Comparison of ENCODE assay signal across 15 mouse cellular contexts in the genomic region with DNA sequence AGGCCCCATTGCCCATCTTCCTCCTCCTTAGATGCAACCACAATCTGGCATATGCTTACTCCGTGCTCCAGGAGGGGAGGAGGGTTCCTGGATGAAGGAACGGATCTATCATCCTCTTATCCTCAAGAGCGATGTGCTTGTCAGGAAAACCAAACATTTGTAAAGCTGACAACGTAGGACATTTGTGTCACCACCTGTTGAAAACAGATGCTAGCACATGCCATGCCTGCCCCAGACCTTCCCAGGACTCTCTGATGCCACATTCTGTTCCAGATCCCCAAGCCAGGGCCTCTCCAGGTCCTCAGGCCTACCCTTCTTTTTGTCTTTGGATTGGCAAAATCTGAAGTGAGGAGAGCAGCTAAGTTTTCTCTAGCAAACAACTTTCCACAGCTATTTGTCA.
DNase-seq lines count a peak whose midpoint lies in the region; TF ChIP-seq lines count a peak whose summit lies in the region.
"Had no signal": no experiment of that assay in that cellular context is flagged by ENCODE, and none has a peak within 500 bp of the region (broad histone marks: within the 10 kb centered on the region; RNA-seq: fewer than 3 reads in every experiment).

No protein-coding gene starts in this region.

- H3K79me2 ChIP-seq in myocyte (ENCODE audit: control insufficient read depth, insufficient read depth), result no peaks in the 10 kb centered on the region

- no peak for TF ChIP-seq POLR2A in myocyte (IDR thresholded peaks at IDR 0.05; ENCODE audit: insufficient read length, low read depth)
- no peak for TF ChIP-seq POLR2A in kidney, adult 2 months (IDR thresholded peaks at IDR 0.05; ENCODE audit: low read depth, low read length)

- no peak overlapping the region for H3ac ChIP-seq in myocyte (ENCODE audit: control insufficient read depth, insufficient read length)

- no peak overlapping the region for H3K4me3 ChIP-seq in myocyte
- H3K4me3 ChIP-seq in kidney, adult 2 months (ENCODE audit: insufficient read depth, low read depth, low read length), result no peak overlapping the region

- TF ChIP-seq CTCF in kidney, adult 2 months (conservative IDR thresholded peaks at IDR 0.05; ENCODE audit: insufficient read depth, insufficient read length, low read depth, low read length), result no peak

- 91% methylated on average over 4 of the region's 4 CpGs for WGBS in kidney, adult 2 months

- DNase-seq in kidney, adult 2 months, result no peak
- DNase-seq: adrenal gland, adult 2 months; adrenal gland, adult 8-10 months; adrenal gland, postnatal 10 days; adrenal gland, postnatal 14 days; adrenal gland, postnatal 25 days; adrenal gland, postnatal 36 days; B cell, adult 2 months; cerebellum, adult 11 months; cerebellum, adult 11-12 months; cerebellum, adult 18-20 months; cerebellum, adult 2 months had no signal

- no peaks in the 10 kb centered on the region for H3K27me3 ChIP-seq in myocyte (ENCODE audit: control insufficient read depth, insufficient read depth, insufficient read length)
- H3K27me3 ChIP-seq in kidney, adult 2 months (replicated peaks; ENCODE audit: control insufficient read depth, insufficient read depth, low read length), result no peaks in the 10 kb centered on the region
- H3K27me3 ChIP-seq: CH12.LX, Patski had no signal

- 0 out of 2 replicates have a peak, but pooled peaks cover 2% of the 10 kb centered on the region for H3K4me1 ChIP-seq in kidney, adult 2 months (ENCODE audit: control insufficient read depth, insufficient read depth, low read length)

- H3K27ac ChIP-seq in kidney, adult 2 months (ENCODE audit: insufficient read depth, low read depth, low read length), result no peak overlapping the region

- H3K36me3 ChIP-seq in myocyte (ENCODE audit: control insufficient read depth, insufficient read depth), result no peaks in the 10 kb centered on the region
- no peaks in the 10 kb centered on the region for H3K36me3 ChIP-seq in kidney, adult 2 months (ENCODE audit: control insufficient read depth, insufficient read depth, low read length)

- H3K4me2 ChIP-seq in myocyte (ENCODE audit: low read depth), result no peak overlapping the region

TF ChIP-seq in myocyte, 11 proteins besides CTCF, POLR2A, EP300 and RAD21:
- no peak for TF ChIP-seq USF1 (IDR thresholded peaks at IDR 0.05; ENCODE audit: low read depth)
- TF ChIP-seq POLR2AphosphoS2 (IDR thresholded peaks at IDR 0.05; ENCODE audit: insufficient read length, low read depth), result no peak
- TF ChIP-seq MYOD1 (IDR thresholded peaks at IDR 0.05; ENCODE audit: control insufficient read depth in 1 of 3, insufficient read length in 2 of 3, low read depth in 2 of 3), result peak in 2 of 3 experiments; percentile 63 to 70
- TF ChIP-seq TCF12 (IDR thresholded peaks at IDR 0.05; ENCODE audit: insufficient read depth, poor library complexity, severe bottlenecking), result peak; percentile 20
- peak in 2 of 3 experiments; percentile 36 to 76 for TF ChIP-seq MYOG (IDR thresholded peaks at IDR 0.05; ENCODE audit: control insufficient read depth in 1 of 3, insufficient read depth in 1 of 3, insufficient read length in 2 of 3, low read depth in 2 of 3)
- no peak for TF ChIP-seq SRF (IDR thresholded peaks at IDR 0.05; ENCODE audit: control insufficient read depth, insufficient read length, low read depth)
- TF ChIP-seq CEBPB (IDR thresholded peaks at IDR 0.05; ENCODE audit: insufficient read depth, poor library complexity, severe bottlenecking), result no peak
- TF ChIP-seq REST (IDR thresholded peaks at IDR 0.05; ENCODE audit: insufficient read depth, insufficient read length), result no peak
- no peak for TF ChIP-seq TCF3 (IDR thresholded peaks at IDR 0.05; ENCODE audit: insufficient read length, low read depth)
- TF ChIP-seq E2F4 (IDR thresholded peaks at IDR 0.05; ENCODE audit: insufficient read depth), result no peak
- no peak for TF ChIP-seq MAX (IDR thresholded peaks at IDR 0.05; ENCODE audit: low read depth)
